Mouse (Mus musculus): Measurements from ENCODE around the gene Trim2. TPM values are rescaled to one million over a fixed set of nuclear protein-coding genes. Genes with fewer than 3 reads are reported as not detected.

Trim2 gene
- polyA plus RNA-seq, 1 experiment from 2014 or later, result 184 TPM

DNA sequence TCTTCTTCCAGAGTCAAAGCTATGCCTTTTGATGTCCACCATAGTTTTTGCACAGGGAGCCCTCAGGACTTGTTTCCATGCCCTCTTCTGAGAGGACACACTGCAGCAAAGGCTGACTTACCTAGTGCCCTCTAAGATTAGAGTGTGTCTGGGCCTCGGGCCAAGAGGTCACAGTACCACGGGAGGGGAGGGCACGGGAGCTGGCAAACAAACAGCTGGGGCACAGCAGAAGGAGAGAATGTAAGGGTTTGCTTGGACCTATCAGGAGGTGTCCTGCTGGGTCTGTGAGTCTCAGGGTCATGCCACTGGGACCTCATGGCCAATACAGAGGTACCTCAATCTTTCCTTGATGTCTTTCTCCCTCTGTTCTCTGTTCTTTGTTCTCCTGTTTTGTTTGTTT lies 75.7 kb downstream of the Trim2 start:
- Histone ChIP-seq H3K4me3 (no peak overlapping the region), H3K27me3 (no peaks in the 10 kb centered on the region), H3K4me1 (peaks cover 21% of the 10 kb centered on the region), H3K9ac (replicated peaks) (no peak overlapping the region), H3K27ac (replicated peaks) (no peak overlapping the region), H3K36me3 (peaks cover 13% of the 10 kb centered on the region; the same call in 1 of the 2 replicates), H3K4me2 (replicated peaks) (no peak overlapping the region), H3K9me3 (peaks cover 6% of the 10 kb centered on the region; the same call in 1 of the 2 replicates)
- 13% methylated on average over 3 of the region's 3 CpGs for WGBS
- ATAC-seq (ENCODE audit: low FRiP score, low read depth), result no peak

DNA sequence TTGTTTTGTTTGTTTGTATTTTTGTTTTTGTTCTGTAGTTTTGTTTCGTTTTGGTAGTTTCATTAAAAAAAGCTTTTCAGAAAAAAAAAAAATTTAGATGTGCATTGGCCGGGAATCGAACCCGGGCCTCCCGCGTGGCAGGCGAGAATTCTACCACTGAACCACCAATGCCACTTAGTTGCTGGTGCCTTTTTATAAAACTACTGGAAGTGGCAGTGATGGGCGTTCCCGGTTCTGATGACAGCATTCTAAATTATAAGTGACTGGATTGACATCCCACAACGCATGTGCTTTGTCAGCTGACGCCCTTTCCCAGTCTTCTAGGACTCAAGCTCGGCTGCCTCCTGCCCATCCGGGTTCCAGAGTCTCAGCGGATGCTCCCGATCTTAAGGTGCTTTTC lies 77.8 kb downstream of the Trim2 start:
- ATAC-seq (ENCODE audit: low FRiP score, low read depth), result no peak
- WGBS, result 13% methylated on average over 15 of the region's 15 CpGs
- Histone ChIP-seq H3K36me3 (peaks cover 10% of the 10 kb centered on the region), H3K4me1 (peaks cover 21% of the 10 kb centered on the region), H3K9ac (replicated peaks) (no peak overlapping the region), H3K27ac (replicated peaks) (peak overlapping the region; percentile 66; the same call in 1 of the 2 replicates), H3K4me2 (replicated peaks) (peak overlapping the region; percentile 67), H3K9me3 (peaks cover 6% of the 10 kb centered on the region; the same call in 1 of the 2 replicates), H3K4me3 (peak overlapping the region; percentile 44; the same call in 1 of the 2 replicates), H3K27me3 (no peaks in the 10 kb centered on the region)

DNA sequence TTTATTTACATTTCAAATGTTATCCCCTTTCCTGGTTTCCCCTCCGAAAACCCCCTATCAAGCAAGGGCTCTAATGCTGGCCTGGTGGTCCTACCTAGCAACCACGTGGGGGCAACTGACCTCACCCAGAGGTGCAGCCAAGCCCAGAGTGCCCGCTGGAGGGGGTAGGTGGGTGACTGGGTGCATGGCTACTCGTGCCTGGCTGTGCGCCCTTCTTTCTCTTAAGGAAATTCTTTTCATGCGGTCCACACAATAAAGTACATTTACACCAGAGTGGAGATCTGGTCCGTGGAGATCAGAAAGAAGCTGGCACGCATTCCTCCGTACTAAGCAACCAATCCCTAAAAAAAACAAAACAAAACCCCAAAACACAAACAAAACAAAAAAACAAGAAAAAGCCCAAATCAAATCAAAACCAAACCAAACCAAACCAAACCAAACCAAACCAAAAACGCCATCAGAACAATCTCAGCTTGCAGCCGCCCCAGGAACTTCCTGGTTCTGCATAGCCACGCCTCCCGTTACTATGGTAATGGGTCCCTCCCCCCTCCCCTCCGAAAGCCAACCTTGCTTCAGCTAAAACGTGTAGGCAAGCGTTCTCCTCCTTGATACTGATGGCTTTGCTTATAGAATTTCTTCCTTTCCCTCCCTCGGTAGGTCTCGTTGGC lies 78.3 kb downstream of the Trim2 start:
- Histone ChIP-seq H3K9me3 (peaks cover 1% of the 10 kb centered on the region; the same call in 1 of the 2 replicates), H3K27ac (replicated peaks) (peak overlapping the region; percentile 66), H3K36me3 (peaks cover 5% of the 10 kb centered on the region), H3K9ac (replicated peaks) (peak overlapping the region; percentile 52), H3K4me3 (peak overlapping the region; percentile 44), H3K4me1 (peaks cover 21% of the 10 kb centered on the region), H3K4me2 (replicated peaks) (peak overlapping the region; percentile 67), H3K27me3 (no peaks in the 10 kb centered on the region)
- peak; percentile 88 for ATAC-seq (ENCODE audit: low FRiP score, low read depth)
- WGBS, result under 1% methylated on average over 18 of the region's 18 CpGs

GRCm38 (mm10) chr3:84227628-84228027 lies 79.0 kb downstream of the Trim2 start:
- Histone ChIP-seq H3K27me3 (no peaks in the 10 kb centered on the region), H3K4me2 (replicated peaks) (peak overlapping the region; percentile 67; the same call in 1 of the 2 replicates), H3K4me1 (peaks cover 21% of the 10 kb centered on the region), H3K9me3 (no peaks in the 10 kb centered on the region), H3K27ac (replicated peaks) (no peak overlapping the region), H3K4me3 (no peak overlapping the region), H3K9ac (replicated peaks) (no peak overlapping the region), H3K36me3 (peaks cover 5% of the 10 kb centered on the region; the same call in 1 of the 2 replicates)
- ATAC-seq (ENCODE audit: low FRiP score, low read depth), result no peak
- WGBS, result 42% methylated on average over 8 of the region's 8 CpGs

DNA sequence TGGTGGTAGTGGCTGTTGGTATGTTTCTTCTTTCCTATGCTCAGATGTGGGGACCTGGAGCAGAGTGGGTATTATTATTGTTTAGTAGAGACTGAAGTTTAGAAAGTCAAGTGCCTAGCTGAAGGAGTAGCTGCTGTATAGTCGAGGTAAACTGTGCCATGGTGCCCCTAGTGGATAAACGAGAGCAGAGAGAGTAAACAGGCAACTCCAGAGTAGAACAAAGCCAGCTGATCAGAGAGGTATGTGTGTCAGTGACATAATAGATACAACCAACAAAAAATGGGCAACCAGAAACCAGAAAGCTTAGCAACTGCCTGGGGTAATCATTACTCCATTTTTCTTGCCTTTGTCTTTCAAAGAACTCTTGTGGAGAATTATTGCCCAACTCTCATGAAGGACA lies 81.7 kb downstream of the Trim2 start:
- Histone ChIP-seq H3K4me2 (replicated peaks) (no peak overlapping the region), H3K4me3 (no peak overlapping the region), H3K36me3 (peaks cover 5% of the 10 kb centered on the region; the same call in 1 of the 2 replicates), H3K4me1 (peaks cover 27% of the 10 kb centered on the region), H3K27me3 (no peaks in the 10 kb centered on the region), H3K9ac (replicated peaks) (no peak overlapping the region), H3K9me3 (no peaks in the 10 kb centered on the region), H3K27ac (replicated peaks) (no peak overlapping the region)
- 12% methylated on average over 2 of the region's 2 CpGs for WGBS
- ATAC-seq (ENCODE audit: low FRiP score, low read depth), result no peak

DNA sequence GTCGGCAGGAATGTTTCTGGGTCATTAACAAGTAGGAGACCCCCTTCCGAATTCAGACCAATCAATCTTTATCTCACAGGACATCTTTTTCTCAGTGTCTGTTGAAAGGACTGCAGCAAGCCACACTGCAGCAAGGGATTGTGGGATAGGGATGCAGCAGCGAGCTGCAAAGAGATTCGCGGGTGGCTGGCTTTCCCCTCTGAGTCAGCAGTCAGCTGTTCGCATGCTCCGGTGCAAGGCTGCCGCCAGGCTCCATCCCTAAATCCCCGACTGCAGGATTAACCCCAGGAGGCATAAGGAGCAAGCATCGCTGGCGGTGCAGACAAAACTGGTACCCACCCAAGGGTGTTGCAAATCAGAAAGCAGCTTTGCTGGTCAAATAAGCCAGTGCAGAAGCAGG lies 85.9 kb downstream of the Trim2 start:
- Histone ChIP-seq H3K27me3 (no peaks in the 10 kb centered on the region), H3K4me1 (peaks cover 45% of the 10 kb centered on the region), H3K4me3 (peak overlapping the region; percentile 58), H3K36me3 (peaks cover 5% of the 10 kb centered on the region; the same call in 1 of the 2 replicates), H3K4me2 (replicated peaks) (peak overlapping the region; percentile 65), H3K9ac (replicated peaks) (peak overlapping the region; percentile 72), H3K27ac (replicated peaks) (peak overlapping the region; percentile 92), H3K9me3 (no peaks in the 10 kb centered on the region)
- WGBS, result 0% methylated on average over 11 of the region's 11 CpGs
- peak; percentile 79 for ATAC-seq (ENCODE audit: low FRiP score, low read depth)

GRCm38 (mm10) chr3:84220326-84220725 lies 86.4 kb downstream of the Trim2 start:
- Histone ChIP-seq H3K4me2 (replicated peaks) (peak overlapping the region; percentile 65), H3K4me1 (peaks cover 49% of the 10 kb centered on the region), H3K9ac (replicated peaks) (peak overlapping the region; percentile 72), H3K27me3 (no peaks in the 10 kb centered on the region), H3K36me3 (peaks cover 5% of the 10 kb centered on the region; the same call in 1 of the 2 replicates), H3K27ac (replicated peaks) (peak overlapping the region; percentile 92), H3K9me3 (no peaks in the 10 kb centered on the region), H3K4me3 (peak overlapping the region; percentile 58)
- WGBS, result under 1% methylated on average over 9 of the region's 9 CpGs
- ATAC-seq (ENCODE audit: low FRiP score, low read depth), result peak; percentile 29

- Histone ChIP-seq H3K27me3 (no peaks in the 10 kb centered on the region), H3K27ac (replicated peaks) (peak overlapping the region; percentile 92), H3K4me1 (peaks cover 54% of the 10 kb centered on the region), H3K4me3 (peak overlapping the region; percentile 58), H3K9me3 (no peaks in the 10 kb centered on the region), H3K4me2 (replicated peaks) (peak overlapping the region; percentile 65), H3K36me3 (peaks cover 4% of the 10 kb centered on the region; the same call in 1 of the 2 replicates), H3K9ac (replicated peaks) (peak overlapping the region; percentile 72)
- WGBS, result 2% methylated on average over 9 of the region's 9 CpGs
- peak; percentile 76 for ATAC-seq (ENCODE audit: low FRiP score, low read depth)
These were observed 86.9 kb downstream of the Trim2 start for GRCm38 (mm10) chr3:84219720-84220273.

GRCm38 (mm10) chr3:84219166-84219710 lies 87.4 kb downstream of the Trim2 start:
- Histone ChIP-seq H3K4me1 (peaks cover 60% of the 10 kb centered on the region), H3K36me3 (no peaks in the 10 kb centered on the region), H3K9ac (replicated peaks) (peak overlapping the region; percentile 72), H3K4me3 (peak overlapping the region; percentile 58), H3K27ac (replicated peaks) (peak overlapping the region; percentile 92), H3K4me2 (replicated peaks) (peak overlapping the region; percentile 65), H3K27me3 (no peaks in the 10 kb centered on the region), H3K9me3 (no peaks in the 10 kb centered on the region)
- ATAC-seq (ENCODE audit: low FRiP score, low read depth), result no peak
- 15% methylated on average over 2 of the region's 2 CpGs for WGBS

- Histone ChIP-seq H3K4me3 (peak overlapping the region; percentile 58), H3K27me3 (no peaks in the 10 kb centered on the region), H3K9ac (replicated peaks) (0 out of 2 replicates have a peak overlapping the region, but pooled peaks have one; percentile 44), H3K4me2 (replicated peaks) (peak overlapping the region; percentile 65), H3K36me3 (no peaks in the 10 kb centered on the region), H3K9me3 (no peaks in the 10 kb centered on the region), H3K4me1 (peaks cover 64% of the 10 kb centered on the region), H3K27ac (replicated peaks) (no peak overlapping the region)
- ATAC-seq (ENCODE audit: low FRiP score, low read depth), result no peak
- WGBS, result 52% methylated on average over 2 of the region's 2 CpGs
These were observed 88.2 kb downstream of the Trim2 start for GRCm38 (mm10) chr3:84218498-84218897.

GRCm38 (mm10) chr3:84217961-84218351 lies 88.7 kb downstream of the Trim2 start:
- peak overlapping the region; percentile 49; the same call in 1 of the 2 replicates for H3K27ac ChIP-seq (replicated peaks)

More at GRCm38 (mm10) chr3:84217961-84218351, 88.7 kb downstream of the Trim2 start:
- no peaks in the 10 kb centered on the region for H3K9me3 ChIP-seq
- no peak for ATAC-seq (ENCODE audit: low FRiP score, low read depth)
- no peaks in the 10 kb centered on the region for H3K27me3 ChIP-seq
- peak overlapping the region; percentile 44 for H3K9ac ChIP-seq (replicated peaks)
- peak overlapping the region; percentile 65 for H3K4me2 ChIP-seq (replicated peaks)
- H3K4me1 ChIP-seq, result peaks cover 64% of the 10 kb centered on the region
- peak overlapping the region; percentile 58 for H3K4me3 ChIP-seq
- WGBS, result 21% methylated on average over 4 of the region's 4 CpGs
- no peaks in the 10 kb centered on the region for H3K36me3 ChIP-seq
